Mouse (Mus musculus) forebrain, postnatal 0 days (tissue): ENCODE data around the gene Tfg. TPM values are rescaled to one million over a fixed set of nuclear protein-coding genes. Genes with fewer than 3 reads are reported as not detected.
A peak's percentile ranks its signal among the peaks of the same experiment; 100 is the strongest.

Experiments used
- ATAC-seq: fragments of 200-750 bp; cut with Nextera tagmentation; 2 replicates; pipeline ENCODE4 v1.8.0; 2017; ENCODE audit warnings: mild to moderate bottlenecking, moderate library complexity
- DNase-seq: peaks from one replicate; pipeline ENCODE4 v3.0.0-alpha.2; 2015
- H3K27ac ChIP-seq: fragments of 300-500 bp; sonication (generic); 2 replicates; pipeline ENCODE4 v1.5.1; 2014; ENCODE audit warnings: low read depth, mild to moderate bottlenecking, antibody characterized with exemption, low read length, moderate library complexity, mixed read lengths
- H3K27me3 ChIP-seq: fragments of 300-500 bp; sonication (generic); 2 replicates; pipeline ENCODE4 v1.6.1; 2014; ENCODE audit warnings: mild to moderate bottlenecking, low read length, mixed read lengths; ENCODE audit not compliant: insufficient read depth
- H3K36me3 ChIP-seq: fragments of 300-500 bp; sonication (generic); 2 replicates; pipeline ENCODE4 v1.6.1; 2014; ENCODE audit warnings: mild to moderate bottlenecking, moderate library complexity; ENCODE audit not compliant: insufficient read depth
- H3K4me1 ChIP-seq: fragments of 300-500 bp; sonication (generic); 2 replicates; pipeline ENCODE4 v1.6.1; 2014; ENCODE audit warnings: antibody characterized with exemption; ENCODE audit not compliant: insufficient read depth
- H3K4me2 ChIP-seq: fragments of 300-500 bp; sonication (generic); 2 replicates; pipeline ENCODE4 v1.6.1; 2014; ENCODE audit warnings: low read depth, mild to moderate bottlenecking, moderate library complexity
- H3K4me3 ChIP-seq: fragments of 300-500 bp; sonication (generic); 2 replicates; pipeline ENCODE4 v1.5.1; 2014; ENCODE audit warnings: low read depth, low read length, mixed read lengths
- H3K9ac ChIP-seq: fragments of 300-500 bp; sonication (generic); 2 replicates; pipeline ENCODE4 v1.6.1; 2014; ENCODE audit warnings: mild to moderate bottlenecking
- H3K9me3 ChIP-seq: fragments of 300-500 bp; sonication (generic); 2 replicates; pipeline ENCODE4 v1.6.1; 2016; ENCODE audit warnings: low read length
- CTCF ChIP-seq: sonication (generic); IDR thresholded peaks from 2 replicates; pipeline ENCODE4 v1.5.1; 2016; ENCODE audit warnings: antibody characterized with exemption, control low read depth, low read depth
- WGBS: fragments of 180-500 bp; shearing (Covaris S2); extraction: QIAGEN DNeasy Blood & Tissue Kit; methylation state at CpG from one replicate; pipeline ENCODE4 v1.1.7; 2014; 5-methylcytosine and 5-hydroxymethylcytosine counted together
- polyA plus RNA-seq: library from polyadenylated mRNA; unstranded; fragments of >200 nt; fragmentation: Nextera tagmentation; extraction: Ambion mirVana; gene quantifications from 2 replicates; pipeline ENCODE4 v1.2.1, GENCODE M21; 2015
- total RNA-seq: library from RNA; depleted of rRNA; stranded (reverse); fragments of >200 nt; gene quantifications from 2 replicates; pipeline ENCODE4 v1.2.3, GENCODE M21; 2014

Gene Tfg
- total and polyA plus RNA-seq, 2 experiments from 2014 or later: 105 to 151 TPM

GRCm38 (mm10) chr16:56681010-56681645, 36.1 kb downstream of the Tfg start:
- DNase-seq (no peak), ATAC-seq (no peak)
- Histone ChIP-seq H3K4me1 (no peaks in the 10 kb centered on the region), H3K9ac (no peak overlapping the region), H3K27me3 (no peaks in the 10 kb centered on the region), H3K4me2 (no peak overlapping the region), H3K27ac (no peak overlapping the region), H3K4me3 (no peak overlapping the region), H3K36me3 (peaks cover 12% of the 10 kb centered on the region), H3K9me3 (no peaks in the 10 kb centered on the region)
- WGBS: 67% methylated on average over 8 of the region's 8 CpGs
- TF ChIP-seq CTCF: no peak

GRCm38 (mm10) chr16:56677146-56677545, 40.1 kb downstream of the Tfg start:
- no peaks in the 10 kb centered on the region for H3K4me1 ChIP-seq
- DNase-seq (peak; percentile 64), ATAC-seq (peak; percentile 89)
- no peaks in the 10 kb centered on the region for H3K9me3 ChIP-seq
- H3K27me3 ChIP-seq: no peaks in the 10 kb centered on the region
- peak; percentile 70 for TF ChIP-seq CTCF
- no peaks in the 10 kb centered on the region for H3K36me3 ChIP-seq
- no peak overlapping the region for H3K27ac ChIP-seq
- H3K4me2 ChIP-seq: no peak overlapping the region
- 71% methylated on average over 4 of the region's 4 CpGs for WGBS
- no peak overlapping the region for H3K9ac ChIP-seq
- H3K4me3 ChIP-seq: no peak overlapping the region

GRCm38 (mm10) chr16:56673420-56673819, 43.8 kb downstream of the Tfg start:
- 57% methylated on average over 2 of the region's 2 CpGs for WGBS
- no peak overlapping the region for H3K27ac ChIP-seq
- no peaks in the 10 kb centered on the region for H3K27me3 ChIP-seq
- no peaks in the 10 kb centered on the region for H3K36me3 ChIP-seq
- H3K9me3 ChIP-seq: no peaks in the 10 kb centered on the region
- no peak overlapping the region for H3K4me3 ChIP-seq
- TF ChIP-seq CTCF: no peak
- DNase-seq (peak; percentile 13), ATAC-seq (peak; percentile 78; the same call in 1 of the 2 replicates)
- no peak overlapping the region for H3K4me2 ChIP-seq
- H3K9ac ChIP-seq: no peak overlapping the region
- H3K4me1 ChIP-seq: no peaks in the 10 kb centered on the region

GRCm38 (mm10) chr16:56670941-56671340, 46.3 kb downstream of the Tfg start:
- 79% methylated on average over 8 of the region's 8 CpGs for WGBS
- Histone ChIP-seq H3K27ac (no peak overlapping the region), H3K9ac (no peak overlapping the region), H3K4me2 (no peak overlapping the region), H3K27me3 (no peaks in the 10 kb centered on the region), H3K4me1 (no peaks in the 10 kb centered on the region), H3K36me3 (no peaks in the 10 kb centered on the region), H3K9me3 (no peaks in the 10 kb centered on the region), H3K4me3 (no peak overlapping the region)
- DNase-seq: no peak
- TF ChIP-seq CTCF: no peak
- no peak for ATAC-seq

- no peak for TF ChIP-seq CTCF
- DNase-seq (no peak), ATAC-seq (no peak)
- Histone ChIP-seq H3K4me2 (no peak overlapping the region), H3K9ac (no peak overlapping the region), H3K27ac (no peak overlapping the region), H3K9me3 (no peaks in the 10 kb centered on the region), H3K4me1 (no peaks in the 10 kb centered on the region), H3K4me3 (no peak overlapping the region), H3K27me3 (no peaks in the 10 kb centered on the region), H3K36me3 (no peaks in the 10 kb centered on the region)
- 86% methylated on average over 5 of the region's 5 CpGs for WGBS
Observed at GRCm38 (mm10) chr16:56669520-56669919, 47.7 kb downstream of the Tfg start.

GRCm38 (mm10) chr16:56658866-56659265, 58.4 kb downstream of the Tfg start:
- Histone ChIP-seq H3K9ac (no peak overlapping the region), H3K4me1 (no peaks in the 10 kb centered on the region), H3K27ac (no peak overlapping the region), H3K4me2 (no peak overlapping the region), H3K27me3 (no peaks in the 10 kb centered on the region), H3K4me3 (no peak overlapping the region), H3K9me3 (no peaks in the 10 kb centered on the region), H3K36me3 (no peaks in the 10 kb centered on the region)
- no peak for ATAC-seq
- DNase-seq: no peak
- no peak for TF ChIP-seq CTCF

- Histone ChIP-seq H3K9me3 (no peaks in the 10 kb centered on the region), H3K36me3 (no peaks in the 10 kb centered on the region), H3K4me3 (no peak overlapping the region), H3K4me1 (no peaks in the 10 kb centered on the region), H3K4me2 (no peak overlapping the region), H3K27ac (no peak overlapping the region), H3K9ac (no peak overlapping the region), H3K27me3 (no peaks in the 10 kb centered on the region)
- 84% methylated on average over 12 of the region's 12 CpGs for WGBS
- DNase-seq: no peak
- no peak for TF ChIP-seq CTCF
- ATAC-seq: no peak
Observed at GRCm38 (mm10) chr16:56655193-56655910, 61.9 kb downstream of the Tfg start.
